In the genomic region with DNA sequence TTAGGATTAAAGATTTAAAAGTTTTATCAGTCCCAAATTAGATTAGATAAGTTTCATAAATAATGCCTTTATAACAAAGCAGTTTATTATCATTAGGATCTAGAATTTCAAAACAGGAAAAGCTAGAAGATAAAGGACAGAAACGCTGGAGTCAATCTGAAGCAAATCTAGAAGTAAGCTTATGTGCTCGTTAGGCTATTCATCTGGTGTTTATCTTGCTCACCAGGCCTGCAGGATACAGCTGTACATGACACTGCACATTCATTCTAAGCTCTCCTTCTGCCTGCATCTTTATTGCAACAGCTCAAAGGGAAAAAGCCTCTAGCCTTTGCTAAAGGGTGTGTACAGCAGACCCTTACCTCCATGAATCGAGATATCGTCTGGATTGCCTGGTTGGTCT, we compare ENCODE assay signal across 33 mouse cellular contexts.
A peak's percentile ranks its signal among the peaks of the same experiment; 100 is the strongest.
DNase-seq lines count a peak whose midpoint lies in the region; ATAC-seq and TF ChIP-seq lines count a peak whose summit lies in the region.
"Had no signal": no experiment of that assay in that cellular context is flagged by ENCODE, and none has a peak within 500 bp of the region (broad histone marks: within the 10 kb centered on the region; RNA-seq: fewer than 3 reads in every experiment).

No protein-coding gene starts in this region.

- H3K9ac ChIP-seq in lung, embryonic 16.5 days (ENCODE audit: low read length), result no peak overlapping the region
- no peak overlapping the region for H3K9ac ChIP-seq in hindbrain, embryonic 12.5 days
- H3K9ac ChIP-seq: embryonic facial prominence, embryonic 12.5 days; intestine, embryonic 15.5 days; limb, embryonic 13.5 days; midbrain, embryonic 15.5 days; neural tube, embryonic 12.5 days had no signal

- H3K36me3 ChIP-seq in lung, embryonic 16.5 days (ENCODE audit: control insufficient read depth, insufficient read depth, low read length), result peaks cover 16% of the 10 kb centered on the region; the same call in 1 of the 2 replicates
- H3K36me3 ChIP-seq in hindbrain, embryonic 12.5 days, result 0 out of 2 replicates have a peak, but pooled peaks cover 7% of the 10 kb centered on the region
- H3K36me3 ChIP-seq: intestine, embryonic 15.5 days; midbrain, embryonic 15.5 days had no signal

- no peak for TF ChIP-seq CTCF in gastrocnemius, adult 2 months (IDR thresholded peaks at IDR 0.05)

- ATAC-seq in lung, embryonic 16.5 days (ENCODE audit: low read depth), result peak; percentile 75; the same call in 1 of the 2 replicates
- no peak for ATAC-seq in hindbrain, embryonic 12.5 days (ENCODE audit: low FRiP score)
- ATAC-seq: activated CD4-positive, CD25-positive, alpha-beta regulatory T cell, adult 4 months; forebrain, embryonic 14.5 days; hindbrain, postnatal 0 days; intestine, embryonic 15.5 days; midbrain, embryonic 15.5 days had no signal

- intact Hi-C loops in gastrocnemius, adult 2 months (cut with DNase I), result no loop called here

- no peak for DNase-seq in gastrocnemius, adult 2 months
- no peak for DNase-seq in gastrocnemius, adult 18-20 months (ENCODE audit: low spot score)
- no peak for DNase-seq in lung, postnatal 4 days
- peak; percentile 32 for DNase-seq in lung, postnatal 36 days
- DNase-seq in embryo, embryonic 10.5 days (ENCODE audit: low spot score), result no peak
- DNase-seq: adrenal gland, adult 2 months; adrenal gland, postnatal 36 days; cerebellum, adult 2 months; cerebellum, postnatal 25 days; embryo, embryonic 11 days; gastrocnemius, postnatal 36 days; heart, postnatal 14 days; kidney, adult 2 months; kidney, postnatal 10 days; layer of hippocampus, adult 9-11 months; right cerebral cortex, adult 18-20 months; spleen, adult 18-20 months; thymus, postnatal 14 days had no signal

- H3K4me1 ChIP-seq in lung, embryonic 16.5 days (replicated peaks; ENCODE audit: control insufficient read depth, insufficient read depth, low read length), result 0 out of 2 replicates have a peak, but pooled peaks cover 6% of the 10 kb centered on the region
- peaks cover 13% of the 10 kb centered on the region; the same call in 1 of the 2 replicates for H3K4me1 ChIP-seq in brown adipose tissue, adult 24 weeks (ENCODE audit: control insufficient read depth, insufficient read depth, insufficient read length, low read length)
- no peaks in the 10 kb centered on the region for H3K4me1 ChIP-seq in hindbrain, embryonic 12.5 days
- H3K4me1 ChIP-seq: embryonic facial prominence, embryonic 12.5 days; intestine, embryonic 15.5 days; limb, embryonic 13.5 days; midbrain, embryonic 15.5 days; neural tube, embryonic 12.5 days had no signal

- WGBS in lung, embryonic 16.5 days, result 50% methylated on average over 4 of the region's 4 CpGs
- WGBS in hindbrain, embryonic 12.5 days, result 82% methylated on average over 4 of the region's 4 CpGs

- no peaks in the 10 kb centered on the region for H3K9me3 ChIP-seq in lung, embryonic 16.5 days (ENCODE audit: control insufficient read depth, low read length)
- no peaks in the 10 kb centered on the region for H3K9me3 ChIP-seq in hindbrain, embryonic 12.5 days (replicated peaks)
- H3K9me3 ChIP-seq: embryonic facial prominence, embryonic 12.5 days; intestine, embryonic 15.5 days; limb, embryonic 13.5 days; midbrain, embryonic 15.5 days; neural tube, embryonic 12.5 days had no signal

- no peak overlapping the region for H3K4me3 ChIP-seq in gastrocnemius, adult 2 months
- no peak overlapping the region for H3K4me3 ChIP-seq in lung, embryonic 16.5 days (ENCODE audit: low read length)
- no peak overlapping the region for H3K4me3 ChIP-seq in brown adipose tissue, adult 24 weeks (ENCODE audit: insufficient read depth, low read depth, low read length)
- H3K4me3 ChIP-seq in hindbrain, embryonic 12.5 days, result no peak overlapping the region
- H3K4me3 ChIP-seq: embryonic facial prominence, embryonic 12.5 days; intestine, embryonic 15.5 days; left cerebral cortex, adult 2 months; limb, embryonic 13.5 days; megakaryocyte, embryonic 14.5 days; midbrain, embryonic 15.5 days; myocyte; neural tube, embryonic 12.5 days had no signal

- no peak overlapping the region for H3K4me2 ChIP-seq in lung, embryonic 16.5 days (ENCODE audit: low read depth, low read length)
- H3K4me2 ChIP-seq in hindbrain, embryonic 12.5 days (replicated peaks), result no peak overlapping the region
- H3K4me2 ChIP-seq: embryonic facial prominence, embryonic 12.5 days; intestine, embryonic 15.5 days; limb, embryonic 13.5 days; liver, embryonic 11.5 days; midbrain, embryonic 15.5 days; neural tube, embryonic 12.5 days had no signal

- no peaks in the 10 kb centered on the region for H3K27me3 ChIP-seq in lung, embryonic 16.5 days (ENCODE audit: control insufficient read depth, insufficient read depth, low read depth, low read length)
- H3K27me3 ChIP-seq in hindbrain, embryonic 12.5 days, result no peaks in the 10 kb centered on the region
- H3K27me3 ChIP-seq: embryonic facial prominence, embryonic 12.5 days; intestine, embryonic 15.5 days; limb, embryonic 13.5 days; megakaryocyte, embryonic 14.5 days; midbrain, embryonic 15.5 days; neural tube, embryonic 12.5 days had no signal

- peak overlapping the region; percentile 35; the same call in 1 of the 2 replicates for H3K27ac ChIP-seq in gastrocnemius, adult 2 months
- peak overlapping the region; percentile 41; the same call in 1 of the 2 replicates for H3K27ac ChIP-seq in lung, embryonic 16.5 days (ENCODE audit: low read length)
- peak overlapping the region; percentile 29 for H3K27ac ChIP-seq in brown adipose tissue, adult 24 weeks (replicated peaks; ENCODE audit: low read depth, low read length)
- H3K27ac ChIP-seq in hindbrain, embryonic 12.5 days, result no peak overlapping the region
- H3K27ac ChIP-seq: embryonic facial prominence, embryonic 12.5 days; hindbrain, postnatal 0 days; intestine, embryonic 15.5 days; left cerebral cortex, adult 2 months; limb, embryonic 13.5 days; midbrain, embryonic 15.5 days; neural tube, embryonic 12.5 days had no signal
